Mouse (Mus musculus): ENCODE data around the gene Map3k14. TPM values are rescaled to one million over a fixed set of nuclear protein-coding genes. Genes with fewer than 3 reads are reported as not detected.

Gene Map3k14
- total and polyA plus RNA-seq, 2 experiments from 2014 or later: 1.5 to 6.7 TPM

GRCm38 (mm10) chr11:103235702-103236101 is 31.6 kb downstream of the Map3k14 start:
- H3K36me3 ChIP-seq (ENCODE audit: insufficient read depth, low read length): peaks cover 19% of the 10 kb centered on the region
- no peak overlapping the region for H3K4me3 ChIP-seq (ENCODE audit: low read length)
- H3K4me1 ChIP-seq (ENCODE audit: insufficient read depth, low read length): no peaks in the 10 kb centered on the region
- 53% methylated on average over 11 of the region's 11 CpGs for WGBS
- no peaks in the 10 kb centered on the region for H3K9me3 ChIP-seq (ENCODE audit: low read length)
- peak; percentile 38 for DNase-seq (ENCODE audit: low spot score)
- no peak for ATAC-seq
- no peak overlapping the region for H3K4me2 ChIP-seq (ENCODE audit: low read depth, low read length)
- no peaks in the 10 kb centered on the region for H3K27me3 ChIP-seq (ENCODE audit: insufficient read depth, low read length)
- H3K27ac ChIP-seq: no peak overlapping the region
- no peak overlapping the region for H3K9ac ChIP-seq (replicated peaks; ENCODE audit: low read length)
- no peak for TF ChIP-seq CTCF (IDR thresholded peaks at IDR 0.05; ENCODE audit: low read depth)

- no peaks in the 10 kb centered on the region for H3K27me3 ChIP-seq (ENCODE audit: insufficient read depth, low read length)
- no peaks in the 10 kb centered on the region for H3K9me3 ChIP-seq (ENCODE audit: low read length)
- no peak for TF ChIP-seq CTCF (IDR thresholded peaks at IDR 0.05; ENCODE audit: low read depth)
- no peak overlapping the region for H3K4me2 ChIP-seq (ENCODE audit: low read depth, low read length)
- peaks cover 31% of the 10 kb centered on the region for H3K36me3 ChIP-seq (ENCODE audit: insufficient read depth, low read length)
- ATAC-seq: peak; percentile 46
- 48% methylated on average over 1 of the region's 1 CpGs for WGBS
- no peak overlapping the region for H3K9ac ChIP-seq (replicated peaks; ENCODE audit: low read length)
- no peak overlapping the region for H3K4me3 ChIP-seq (ENCODE audit: low read length)
- DNase-seq (ENCODE audit: low spot score): peak; percentile 60
- H3K4me1 ChIP-seq (ENCODE audit: insufficient read depth, low read length): no peaks in the 10 kb centered on the region
- 0 out of 2 replicates have a peak overlapping the region, but pooled peaks have one; percentile 22 for H3K27ac ChIP-seq
Observed at GRCm38 (mm10) chr11:103234447-103234846, 32.8 kb downstream of the Map3k14 start.

- Histone ChIP-seq H3K27me3 (ENCODE audit: insufficient read depth, low read length) (no peaks in the 10 kb centered on the region), H3K9me3 (ENCODE audit: low read length) (no peaks in the 10 kb centered on the region), H3K4me3 (ENCODE audit: low read length) (no peak overlapping the region), H3K27ac (no peak overlapping the region), H3K4me2 (ENCODE audit: low read depth, low read length) (no peak overlapping the region), H3K9ac (replicated peaks; ENCODE audit: low read length) (no peak overlapping the region), H3K36me3 (ENCODE audit: insufficient read depth, low read length) (peaks cover 25% of the 10 kb centered on the region), H3K4me1 (ENCODE audit: insufficient read depth, low read length) (no peaks in the 10 kb centered on the region)
- WGBS: 28% methylated on average over 7 of the region's 7 CpGs
- ATAC-seq (no peak), DNase-seq (ENCODE audit: low spot score) (peak; percentile 88)
- TF ChIP-seq CTCF (IDR thresholded peaks at IDR 0.05; ENCODE audit: low read depth): peak; percentile 91
Observed at GRCm38 (mm10) chr11:103232966-103233365, 34.3 kb downstream of the Map3k14 start.

GRCm38 (mm10) chr11:103231367-103231766 is 35.9 kb downstream of the Map3k14 start:
- Histone ChIP-seq H3K4me1 (ENCODE audit: insufficient read depth, low read length) (no peaks in the 10 kb centered on the region), H3K27me3 (ENCODE audit: insufficient read depth, low read length) (no peaks in the 10 kb centered on the region), H3K4me3 (ENCODE audit: low read length) (no peak overlapping the region), H3K36me3 (ENCODE audit: insufficient read depth, low read length) (peaks cover 35% of the 10 kb centered on the region), H3K4me2 (ENCODE audit: low read depth, low read length) (no peak overlapping the region), H3K9me3 (ENCODE audit: low read length) (no peaks in the 10 kb centered on the region), H3K27ac (no peak overlapping the region), H3K9ac (replicated peaks; ENCODE audit: low read length) (no peak overlapping the region)
- no peak for DNase-seq (ENCODE audit: low spot score)
- no peak for TF ChIP-seq CTCF (IDR thresholded peaks at IDR 0.05; ENCODE audit: low read depth)
- WGBS: 95% methylated on average over 7 of the region's 7 CpGs
- no peak for ATAC-seq

GRCm38 (mm10) chr11:103230626-103231025 is 36.6 kb downstream of the Map3k14 start:
- Histone ChIP-seq H3K4me3 (ENCODE audit: low read length) (no peak overlapping the region), H3K4me1 (ENCODE audit: insufficient read depth, low read length) (no peaks in the 10 kb centered on the region), H3K27ac (no peak overlapping the region), H3K27me3 (ENCODE audit: insufficient read depth, low read length) (no peaks in the 10 kb centered on the region), H3K4me2 (ENCODE audit: low read depth, low read length) (no peak overlapping the region), H3K9me3 (ENCODE audit: low read length) (no peaks in the 10 kb centered on the region), H3K9ac (replicated peaks; ENCODE audit: low read length) (no peak overlapping the region), H3K36me3 (ENCODE audit: insufficient read depth, low read length) (peaks cover 37% of the 10 kb centered on the region)
- DNase-seq (ENCODE audit: low spot score): no peak
- 91% methylated on average over 19 of the region's 19 CpGs for WGBS
- ATAC-seq: no peak
- TF ChIP-seq CTCF (IDR thresholded peaks at IDR 0.05; ENCODE audit: low read depth): no peak

- DNase-seq (ENCODE audit: low spot score) (no peak), ATAC-seq (no peak)
- Histone ChIP-seq H3K9me3 (ENCODE audit: low read length) (no peaks in the 10 kb centered on the region), H3K4me1 (ENCODE audit: insufficient read depth, low read length) (no peaks in the 10 kb centered on the region), H3K36me3 (ENCODE audit: insufficient read depth, low read length) (peaks cover 40% of the 10 kb centered on the region), H3K4me3 (ENCODE audit: low read length) (no peak overlapping the region), H3K27me3 (ENCODE audit: insufficient read depth, low read length) (no peaks in the 10 kb centered on the region), H3K4me2 (ENCODE audit: low read depth, low read length) (no peak overlapping the region), H3K9ac (replicated peaks; ENCODE audit: low read length) (no peak overlapping the region), H3K27ac (no peak overlapping the region)
- peak; percentile 36; the same call in 1 of the 2 replicates for TF ChIP-seq CTCF (IDR thresholded peaks at IDR 0.05; ENCODE audit: low read depth)
- 94% methylated on average over 2 of the region's 2 CpGs for WGBS
Observed at GRCm38 (mm10) chr11:103229608-103230007, 37.7 kb downstream of the Map3k14 start.

GRCm38 (mm10) chr11:103223951-103224456 is 43.3 kb downstream of the Map3k14 start:
- no peak for ATAC-seq
- H3K36me3 ChIP-seq (ENCODE audit: insufficient read depth, low read length): peaks cover 46% of the 10 kb centered on the region

More at GRCm38 (mm10) chr11:103223951-103224456, 43.3 kb downstream of the Map3k14 start:
- no peak for DNase-seq (ENCODE audit: low spot score)
- Histone ChIP-seq H3K4me3 (ENCODE audit: low read length) (no peak overlapping the region), H3K9ac (replicated peaks; ENCODE audit: low read length) (no peak overlapping the region), H3K27me3 (ENCODE audit: insufficient read depth, low read length) (no peaks in the 10 kb centered on the region), H3K4me1 (ENCODE audit: insufficient read depth, low read length) (no peaks in the 10 kb centered on the region), H3K4me2 (ENCODE audit: low read depth, low read length) (no peak overlapping the region), H3K27ac (0 out of 2 replicates have a peak overlapping the region, but pooled peaks have one; percentile 15), H3K9me3 (ENCODE audit: low read length) (no peaks in the 10 kb centered on the region)
- 59% methylated on average over 18 of the region's 18 CpGs for WGBS
- TF ChIP-seq CTCF (IDR thresholded peaks at IDR 0.05; ENCODE audit: low read depth): no peak
